Mouse (Mus musculus): ENCODE measurements at regions not wholly inside any gene's neighbourhood (a gene's known extent, or its start where the extent isn't known, plus 50 kb on each side); places are given as distances from the start of the nearest gene placed in this dataset.

DNA sequence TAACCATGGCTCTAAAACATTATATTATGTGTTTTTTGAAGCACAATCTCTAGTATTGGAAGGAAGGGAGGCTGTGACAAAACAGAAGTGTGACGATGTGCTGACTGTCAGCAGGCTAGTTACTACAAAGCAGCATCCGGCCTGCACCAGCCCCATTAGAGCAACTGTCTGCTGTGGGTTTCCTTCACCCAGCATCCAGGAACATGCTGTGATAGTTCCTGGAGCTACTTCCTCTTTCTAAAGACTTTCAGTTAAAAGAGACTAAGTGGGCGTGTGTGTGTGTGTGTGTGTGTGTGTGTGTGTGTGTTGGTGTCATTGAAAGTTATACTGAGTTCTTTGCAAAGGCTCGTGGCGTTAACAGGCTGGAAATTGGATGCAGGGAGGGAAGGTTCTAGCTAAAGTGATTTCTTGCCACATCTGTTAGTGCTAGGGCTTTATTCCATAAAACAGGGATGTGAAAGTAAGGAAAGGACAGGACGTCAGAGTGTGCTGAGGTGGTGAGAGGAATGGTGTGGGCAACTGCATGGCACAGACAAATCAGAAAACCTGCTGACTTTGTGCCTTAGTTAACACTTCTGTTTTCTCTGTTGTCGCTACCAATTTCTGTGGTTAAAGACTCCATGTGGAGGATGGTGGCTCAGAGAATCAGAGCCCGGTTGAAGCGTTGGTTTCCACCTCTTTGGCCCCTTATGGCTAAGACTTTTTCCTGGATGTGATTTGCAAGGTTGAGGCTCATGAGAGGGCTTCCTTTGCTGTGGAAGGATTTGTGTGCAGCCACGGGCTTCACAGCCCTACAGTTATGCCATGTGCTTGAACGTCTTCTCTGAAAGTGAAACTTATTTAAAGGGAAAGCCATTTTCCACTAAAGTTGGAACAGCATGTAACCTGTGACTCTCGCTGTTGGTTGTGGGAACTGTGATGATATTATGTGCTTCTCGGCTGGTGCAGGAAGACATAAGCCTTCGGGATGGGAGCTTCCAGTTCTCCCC lies 321.0 kb upstream of the Rnaseh2b start:
- ATAC-seq (replicated peaks; ENCODE audit: low FRiP score, poor library complexity, severe bottlenecking) = no peak

DNA sequence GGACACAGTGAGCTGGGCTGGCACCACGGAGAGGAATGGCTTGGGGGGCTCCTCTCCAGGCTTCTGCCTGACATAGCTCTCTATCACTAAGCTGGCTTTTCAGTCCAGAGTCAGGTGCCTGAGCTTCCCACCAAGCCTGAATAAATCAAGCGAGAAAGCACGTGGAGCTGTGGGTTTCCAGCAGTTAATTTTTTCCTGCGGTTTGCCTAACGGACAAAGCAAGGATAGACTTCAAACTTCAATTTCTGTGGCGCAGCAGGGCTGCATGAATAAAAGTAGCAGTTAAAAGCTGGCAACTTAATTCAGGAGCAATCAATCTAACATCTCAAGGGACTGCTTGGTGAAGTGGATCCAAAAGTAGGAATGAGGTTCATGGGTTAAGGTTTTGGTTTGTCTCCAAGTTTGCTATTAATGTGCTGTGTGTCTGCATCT lies 317.1 kb upstream of the Rnaseh2b start:
- ATAC-seq (replicated peaks; ENCODE audit: low FRiP score, poor library complexity, severe bottlenecking) = no peak

DNA sequence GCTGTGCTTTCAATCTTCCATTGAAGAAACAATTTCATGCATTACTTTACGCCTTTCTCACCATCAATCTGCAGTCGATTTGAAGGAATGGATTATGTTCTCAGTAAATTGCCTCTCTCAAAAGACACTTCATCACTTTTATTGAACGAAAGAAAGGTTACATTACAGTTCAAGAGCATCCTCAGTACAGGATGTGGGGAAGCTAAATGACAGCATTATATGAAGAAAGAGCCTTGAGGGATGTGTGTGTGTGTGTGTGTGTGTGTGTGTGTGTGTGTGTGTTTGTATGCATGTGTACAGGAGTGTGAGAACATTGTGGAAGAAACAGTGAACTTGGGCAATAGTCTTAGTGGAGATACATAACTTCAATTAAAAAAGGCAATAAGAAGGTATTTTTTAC lies 311.8 kb upstream of the Rnaseh2b start:
- no peak for ATAC-seq (replicated peaks; ENCODE audit: low FRiP score, poor library complexity, severe bottlenecking)

- no peak for ATAC-seq (replicated peaks; ENCODE audit: low FRiP score, poor library complexity, severe bottlenecking)
These were observed 306.8 kb upstream of the Rnaseh2b start for GRCm38 (mm10) chr14:61985575-61985974.

- no peak for ATAC-seq (replicated peaks; ENCODE audit: low FRiP score, poor library complexity, severe bottlenecking)
These were observed 306.2 kb upstream of the Rnaseh2b start for GRCm38 (mm10) chr14:61986203-61986602.

- ATAC-seq (replicated peaks; ENCODE audit: low FRiP score, poor library complexity, severe bottlenecking) = no peak
These were observed 297.1 kb upstream of the Rnaseh2b start for GRCm38 (mm10) chr14:61995253-61995652.

DNA sequence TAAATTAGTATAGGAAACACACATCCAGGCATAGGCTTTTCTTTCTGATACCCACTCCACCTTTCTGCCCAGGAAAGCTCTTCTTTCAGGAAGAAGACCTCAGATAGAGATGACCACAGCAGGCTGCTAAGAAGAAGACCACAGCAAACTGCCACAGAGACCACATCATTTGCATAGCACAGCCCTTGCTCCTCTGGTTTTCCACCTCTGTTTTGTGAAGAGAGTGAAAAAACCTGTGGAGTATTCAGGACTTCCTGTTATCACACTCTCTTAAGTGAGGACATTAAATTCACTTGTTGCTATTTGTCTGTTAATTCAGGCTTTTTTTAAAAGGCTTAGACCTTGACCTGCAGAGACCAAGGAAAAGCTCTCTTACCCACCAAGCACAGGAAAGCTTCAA lies 294.7 kb upstream of the Rnaseh2b start:
- no peak for ATAC-seq (replicated peaks; ENCODE audit: low FRiP score, poor library complexity, severe bottlenecking)

GRCm38 (mm10) chr14:61998259-61998658 lies 294.1 kb upstream of the Rnaseh2b start:
- no peak for ATAC-seq (replicated peaks; ENCODE audit: low FRiP score, poor library complexity, severe bottlenecking)

DNA sequence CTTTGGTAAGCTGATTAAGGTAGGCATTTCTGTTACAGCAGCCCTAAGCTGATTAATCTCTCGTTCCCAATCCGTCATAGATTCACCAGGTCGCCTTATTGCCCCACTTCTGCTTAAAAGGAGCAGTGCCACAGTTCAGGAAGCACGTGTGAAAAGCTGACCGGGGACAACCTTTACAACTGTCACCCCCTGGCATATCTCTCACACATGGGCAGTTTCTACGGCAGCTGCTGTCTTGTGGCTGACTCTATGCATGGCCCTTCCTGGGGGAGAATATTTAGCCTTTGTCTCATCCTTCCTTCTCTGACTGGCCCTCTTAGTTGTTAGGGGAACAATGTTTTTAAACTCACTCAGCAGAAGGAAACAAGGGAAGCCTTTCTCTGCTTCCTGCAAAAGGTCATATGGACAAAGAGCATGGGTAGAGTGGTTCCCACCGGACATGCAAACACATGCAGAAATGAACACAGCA lies 290.9 kb upstream of the Rnaseh2b start:
- ATAC-seq (replicated peaks; ENCODE audit: low FRiP score, poor library complexity, severe bottlenecking) = no peak

DNA sequence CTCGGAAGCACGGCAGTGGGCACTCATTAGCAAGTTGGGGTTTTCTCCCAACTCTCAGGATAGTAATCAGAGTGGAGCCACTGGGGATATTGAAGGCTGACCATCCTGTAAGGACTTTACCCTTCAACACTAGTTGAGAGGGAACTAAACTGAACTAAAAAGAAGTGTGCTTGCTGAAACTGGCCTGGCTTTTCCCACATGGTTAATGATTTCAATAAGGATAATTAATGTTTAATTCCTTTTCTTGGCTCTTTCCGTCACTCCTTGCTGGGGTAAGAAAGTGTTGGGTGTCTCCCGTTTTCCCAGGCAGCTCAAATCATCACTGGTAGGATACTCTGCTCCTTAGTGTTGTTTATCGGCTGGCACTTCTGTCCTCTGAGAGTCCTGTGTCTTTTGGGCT lies 290.3 kb upstream of the Rnaseh2b start:
- no peak for ATAC-seq (replicated peaks; ENCODE audit: low FRiP score, poor library complexity, severe bottlenecking)

DNA sequence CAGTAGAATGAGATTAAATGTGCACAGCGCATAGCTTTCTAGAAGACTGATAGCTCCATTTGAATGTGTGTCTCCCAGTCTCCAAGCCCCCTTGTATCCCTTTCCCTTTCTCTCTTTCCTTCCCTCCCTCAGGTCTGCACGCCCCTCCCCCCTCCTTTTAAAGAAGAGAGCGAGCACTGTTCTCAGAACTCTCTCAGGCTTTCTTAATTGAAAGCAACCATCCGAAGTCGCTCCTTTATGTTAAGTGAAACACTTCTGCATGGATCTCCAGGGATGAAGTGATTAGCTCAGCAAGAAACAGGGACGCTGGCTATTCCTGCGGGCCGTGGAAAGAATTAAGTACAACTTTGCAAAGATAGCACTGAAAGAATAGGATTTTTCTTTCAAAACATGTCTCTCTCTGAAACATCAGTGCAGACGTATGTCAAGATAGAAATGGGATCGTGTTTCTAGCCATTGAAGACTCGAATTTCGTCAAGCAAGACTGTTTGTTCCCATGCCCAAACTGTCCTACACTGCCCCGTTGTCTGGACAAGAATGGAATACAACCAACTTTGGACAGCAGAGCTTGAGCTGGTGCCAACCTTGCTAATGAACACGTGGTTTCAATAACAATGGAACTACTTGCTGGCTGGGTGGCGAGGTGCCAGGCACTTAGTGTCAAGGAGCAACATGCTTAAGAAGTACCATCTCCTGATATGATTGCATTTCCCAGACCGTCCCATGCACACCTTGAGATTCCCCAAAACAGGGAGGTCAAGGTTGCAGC lies 289.2 kb upstream of the Rnaseh2b start:
- ATAC-seq (replicated peaks; ENCODE audit: low FRiP score, poor library complexity, severe bottlenecking) = no peak

GRCm38 (mm10) chr14:62003797-62004196 lies 288.6 kb upstream of the Rnaseh2b start:
- no peak for ATAC-seq (replicated peaks; ENCODE audit: low FRiP score, poor library complexity, severe bottlenecking)

GRCm38 (mm10) chr14:62008707-62009106 lies 283.7 kb upstream of the Rnaseh2b start:
- no peak for ATAC-seq (replicated peaks; ENCODE audit: low FRiP score, poor library complexity, severe bottlenecking)

- ATAC-seq (replicated peaks; ENCODE audit: low FRiP score, poor library complexity, severe bottlenecking) = no peak
These were observed 273.6 kb upstream of the Rnaseh2b start for GRCm38 (mm10) chr14:62018804-62019203.

GRCm38 (mm10) chr14:62020996-62021395 lies 271.4 kb upstream of the Rnaseh2b start:
- no peak for ATAC-seq (replicated peaks; ENCODE audit: low FRiP score, poor library complexity, severe bottlenecking)

DNA sequence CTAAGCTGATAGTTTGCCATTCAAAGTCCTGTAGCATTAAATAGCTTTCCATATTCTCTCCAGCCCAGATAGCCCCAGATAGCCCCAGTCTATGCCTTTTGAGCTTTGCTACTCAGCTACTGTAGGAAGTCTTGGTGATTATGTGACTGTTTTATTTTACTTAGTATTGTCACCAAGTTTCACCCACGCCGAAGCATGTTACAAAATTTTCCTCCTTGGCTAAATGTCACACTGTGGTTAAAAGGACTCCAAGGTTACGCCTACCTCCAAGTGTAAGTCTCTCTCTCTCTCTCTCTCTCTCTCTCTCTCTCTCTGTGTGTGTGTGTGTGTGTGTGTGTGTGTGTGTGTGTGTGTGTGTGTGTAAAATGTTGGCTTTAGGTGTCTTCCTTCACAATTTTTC lies 270.2 kb upstream of the Rnaseh2b start:
- no peak for ATAC-seq (replicated peaks; ENCODE audit: low FRiP score, poor library complexity, severe bottlenecking)

DNA sequence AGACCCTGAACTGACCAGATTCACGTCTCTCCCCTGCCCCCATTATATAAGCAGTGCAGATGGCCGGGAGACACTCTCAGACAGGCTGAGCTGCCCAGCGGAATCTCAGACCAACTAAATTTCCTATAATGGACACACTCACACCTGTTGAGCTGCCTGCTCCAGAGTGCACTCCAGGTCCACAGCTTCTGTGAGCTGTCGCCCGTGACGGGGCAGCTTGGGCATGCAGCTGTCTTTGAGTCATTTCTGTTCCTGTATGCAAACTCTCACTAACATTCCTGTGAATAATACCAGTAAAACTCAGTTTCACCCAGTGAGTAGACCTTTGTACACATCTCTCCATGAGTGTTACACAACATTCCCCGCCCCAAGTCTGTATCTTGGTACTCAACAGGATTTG lies 269.4 kb upstream of the Rnaseh2b start:
- ATAC-seq (replicated peaks; ENCODE audit: low FRiP score, poor library complexity, severe bottlenecking) = no peak

DNA sequence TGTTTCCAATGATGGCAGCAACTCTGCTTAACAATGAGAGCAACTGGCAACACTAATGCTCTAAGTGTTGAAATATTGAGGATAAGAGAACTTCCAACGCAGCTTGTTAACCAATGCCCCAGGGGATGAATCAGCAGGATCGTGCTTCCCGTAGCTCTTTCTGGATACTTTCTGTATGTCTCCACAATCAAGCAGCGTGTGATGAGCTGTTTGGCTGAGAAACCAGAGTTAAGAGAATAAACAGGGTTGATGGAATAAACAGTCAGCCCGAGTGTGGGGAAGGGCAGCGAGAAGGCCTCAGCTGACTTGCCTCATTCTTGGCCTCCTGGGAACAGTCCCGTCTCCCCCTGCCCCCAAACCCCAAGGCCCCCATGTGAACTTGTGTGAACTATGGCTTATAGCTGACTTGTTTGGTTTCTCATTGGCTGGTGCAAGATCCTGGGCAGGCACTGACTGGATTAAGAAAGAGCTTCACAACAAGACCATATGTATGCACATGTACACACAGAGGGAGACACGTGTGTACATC lies 264.6 kb upstream of the Rnaseh2b start:
- ATAC-seq (replicated peaks; ENCODE audit: low FRiP score, poor library complexity, severe bottlenecking) = no peak

GRCm38 (mm10) chr14:62030059-62030458 lies 262.3 kb upstream of the Rnaseh2b start:
- ATAC-seq (replicated peaks; ENCODE audit: low FRiP score, poor library complexity, severe bottlenecking) = no peak

GRCm38 (mm10) chr14:62033661-62034060 lies 258.7 kb upstream of the Rnaseh2b start:
- no peak for ATAC-seq (replicated peaks; ENCODE audit: low FRiP score, poor library complexity, severe bottlenecking)

GRCm38 (mm10) chr14:62034664-62035063 lies 257.7 kb upstream of the Rnaseh2b start:
- no peak for ATAC-seq (replicated peaks; ENCODE audit: low FRiP score, poor library complexity, severe bottlenecking)

Measured in erythroid progenitor cell, adult 5-6 weeks (primary cell).